Mouse (Mus musculus) midbrain, embryonic 14.5 days (tissue): Measurements from ENCODE around the gene Plekhg5. TPM values are rescaled to one million over a fixed set of nuclear protein-coding genes. Genes with fewer than 3 reads are reported as not detected.
A peak's percentile ranks its signal among the peaks of the same experiment; 100 is the strongest.

Experiments used
- ATAC-seq: fragments of 200-750 bp; cut with Nextera tagmentation; 2 replicates; pipeline ENCODE4 v1.8.0; 2017; ENCODE audit warnings: moderate number of reproducible peaks, moderate library complexity; ENCODE audit not compliant: low FRiP score, low TSS enrichment
- DNase-seq: peaks from one replicate; pipeline ENCODE4 v3.0.0-alpha.2; 2015
- H3K27ac ChIP-seq: fragments of 300-500 bp; sonication (generic); replicated peaks from 2 replicates; pipeline ENCODE4 v1.5.1; 2014; ENCODE audit warnings: mild to moderate bottlenecking, low read depth, low read length, moderate library complexity
- H3K27me3 ChIP-seq: fragments of 300-500 bp; sonication (generic); 2 replicates; pipeline ENCODE4 v1.6.1; 2014; ENCODE audit warnings: low read length, control low read depth, mixed read lengths; ENCODE audit not compliant: control insufficient read depth, insufficient read depth
- H3K36me3 ChIP-seq: fragments of 300-500 bp; sonication (generic); 2 replicates; pipeline ENCODE4 v1.6.1; 2014; ENCODE audit warnings: low read length, control low read depth; ENCODE audit not compliant: control insufficient read depth, insufficient read depth
- H3K4me1 ChIP-seq: fragments of 300-500 bp; sonication (generic); 2 replicates; pipeline ENCODE4 v1.6.1; 2014; ENCODE audit warnings: mild to moderate bottlenecking, antibody characterized with exemption, low read length, control low read depth; ENCODE audit not compliant: control insufficient read depth, insufficient read depth
- H3K4me2 ChIP-seq: fragments of 300-500 bp; sonication (generic); 2 replicates; pipeline ENCODE4 v1.6.1; 2014; ENCODE audit warnings: mild to moderate bottlenecking, low read length, moderate library complexity
- H3K4me3 ChIP-seq: fragments of 300-500 bp; sonication (generic); replicated peaks from 2 replicates; pipeline ENCODE4 v1.5.1; 2014; ENCODE audit warnings: low read depth, low read length
- H3K9ac ChIP-seq: fragments of 300-500 bp; sonication (generic); replicated peaks from 2 replicates; pipeline ENCODE4 v1.6.1; 2014; ENCODE audit warnings: mild to moderate bottlenecking, low read length, moderate library complexity
- H3K9me3 ChIP-seq: fragments of 300-500 bp; sonication (generic); 2 replicates; pipeline ENCODE4 v1.6.1; 2016; ENCODE audit warnings: low read length, control low read depth, mixed read lengths; ENCODE audit not compliant: control insufficient read depth
- WGBS: fragments of 180-500 bp; shearing (Covaris S2); extraction: QIAGEN DNeasy Blood & Tissue Kit; methylation state at CpG from one replicate; pipeline ENCODE4 v1.1.7; 2014; 5-methylcytosine and 5-hydroxymethylcytosine counted together
- polyA plus RNA-seq: library from polyadenylated mRNA; unstranded; fragments of >200 nt; fragmentation: Nextera tagmentation; extraction: Ambion mirVana; gene quantifications from 2 replicates; pipeline ENCODE4 v1.2.1, GENCODE M21; 2014

The Plekhg5 gene
- polyA plus RNA-seq = 7.0 and 8.0 TPM in 2 replicates

GRCm38 (mm10) chr4:152072121-152072601 lies at the start of gene Plekhg5:
TSS of gene Plekhg5 (plus strand) at chr4:152072498.
- WGBS = 53% methylated on average over 10 of the region's 10 CpGs
- DNase-seq (peak; percentile 32), ATAC-seq (no peak)
- Histone ChIP-seq H3K4me1 (peaks cover 6% of the 10 kb centered on the region), H3K36me3 (no peaks in the 10 kb centered on the region), H3K4me3 (no peak within 1 kb of the TSS), H3K9me3 (no peaks in the 10 kb centered on the region), H3K27me3 (no peaks in the 10 kb centered on the region), H3K27ac (no peak within 1 kb of the TSS), H3K9ac (no peak within 1 kb of the TSS), H3K4me2 (no peak within 1 kb of the TSS)

DNA sequence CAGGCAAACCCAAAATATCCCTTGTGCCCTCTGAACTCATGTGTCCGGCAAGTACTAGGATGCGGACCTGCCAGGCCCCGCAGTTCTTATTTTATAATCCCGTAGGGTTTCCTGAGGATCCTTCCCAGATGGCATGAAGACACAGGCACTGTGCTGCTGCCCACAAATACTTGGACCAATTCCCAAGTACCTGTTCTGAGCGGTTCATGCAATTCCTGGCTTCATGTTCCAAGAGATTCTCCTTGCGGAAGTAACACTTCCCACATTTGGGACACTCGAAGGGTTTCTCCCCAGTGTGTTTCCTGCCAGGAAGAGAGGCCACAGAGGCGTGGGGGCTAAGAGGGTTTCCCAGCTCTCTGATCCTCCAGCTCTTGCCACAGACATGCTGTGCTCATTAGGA lies 49.8 kb upstream of the Plekhg5 start:
- H3K9ac ChIP-seq = no peak overlapping the region
- ATAC-seq (no peak), DNase-seq (no peak)
- H3K4me1 ChIP-seq = peaks cover 18% of the 10 kb centered on the region
- H3K4me2 ChIP-seq = no peak overlapping the region
- peaks cover 54% of the 10 kb centered on the region for H3K36me3 ChIP-seq
- no peaks in the 10 kb centered on the region for H3K27me3 ChIP-seq
- 94% methylated on average over 8 of the region's 8 CpGs for WGBS
- H3K27ac ChIP-seq = no peak overlapping the region
- H3K4me3 ChIP-seq = no peak overlapping the region
- H3K9me3 ChIP-seq = no peaks in the 10 kb centered on the region

DNA sequence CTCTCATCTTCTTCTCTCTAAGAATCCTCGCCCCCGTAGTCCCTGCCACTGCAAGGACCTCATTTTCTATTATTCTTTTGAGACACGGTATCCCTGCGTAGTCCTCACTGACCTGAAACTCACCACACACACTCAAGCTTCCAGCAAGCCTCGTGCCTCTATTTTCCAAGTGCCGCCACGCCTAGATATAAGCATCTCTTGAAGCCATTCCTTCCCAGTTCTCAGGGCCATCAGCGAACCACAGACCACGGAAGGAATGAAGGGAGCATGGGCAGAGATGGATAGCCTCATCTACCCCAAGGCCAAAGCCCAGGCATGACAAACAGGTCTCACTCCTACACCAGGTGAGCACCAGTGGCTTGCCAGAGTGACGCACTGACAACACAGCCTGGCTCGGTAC lies 47.8 kb upstream of the Plekhg5 start:
- H3K4me1 ChIP-seq = peaks cover 29% of the 10 kb centered on the region
- no peak overlapping the region for H3K9ac ChIP-seq

GRCm38 (mm10) chr4:152026751-152027508 lies 45.4 kb upstream of the Plekhg5 start:
- Histone ChIP-seq H3K4me3 (peak overlapping the region; percentile 60), H3K4me1 (peaks cover 29% of the 10 kb centered on the region), H3K27ac (peak overlapping the region; percentile 55), H3K36me3 (peaks cover 19% of the 10 kb centered on the region), H3K9ac (peak overlapping the region; percentile 69), H3K9me3 (no peaks in the 10 kb centered on the region), H3K4me2 (peak overlapping the region; percentile 96), H3K27me3 (no peaks in the 10 kb centered on the region)
- WGBS = 2% methylated on average over 41 of the region's 41 CpGs
- ATAC-seq (peak; percentile 53), DNase-seq (no peak)

More for the DNA sequence above, 47.8 kb upstream of the Plekhg5 start:
- DNase-seq (no peak), ATAC-seq (no peak)
- H3K36me3 ChIP-seq = peaks cover 42% of the 10 kb centered on the region
- no peak overlapping the region for H3K27ac ChIP-seq
- no peak overlapping the region for H3K4me2 ChIP-seq
- 93% methylated on average over 11 of the region's 11 CpGs for WGBS
- no peaks in the 10 kb centered on the region for H3K9me3 ChIP-seq
- no peaks in the 10 kb centered on the region for H3K27me3 ChIP-seq
- H3K4me3 ChIP-seq = no peak overlapping the region

GRCm38 (mm10) chr4:152027524-152027923 lies 44.8 kb upstream of the Plekhg5 start, which contains the start of gene Zbtb48:
TSS of gene Zbtb48 (minus strand) at chr4:152027671.
- H3K27me3 ChIP-seq = no peaks in the 10 kb centered on the region
- H3K4me1 ChIP-seq = peaks cover 29% of the 10 kb centered on the region

DNA sequence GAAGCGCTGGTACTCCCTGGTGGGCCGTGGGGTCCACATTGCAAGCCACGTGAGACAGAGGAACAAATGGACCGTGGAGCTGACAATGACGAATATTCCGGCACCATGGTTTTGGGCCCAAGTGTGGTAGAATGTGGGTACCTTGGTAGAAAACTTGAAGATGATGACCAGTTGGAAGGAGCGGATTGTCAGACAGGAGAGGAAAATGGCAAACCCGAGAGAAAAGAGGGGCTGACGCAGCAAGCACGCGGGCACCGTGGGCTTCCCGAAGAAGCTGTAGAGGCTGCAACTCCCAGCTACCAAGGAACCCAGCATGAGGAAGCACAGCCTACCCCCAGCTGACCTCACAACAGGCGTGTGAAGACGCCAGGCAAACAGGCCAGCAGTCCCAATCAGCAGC lies 43.8 kb upstream of the Plekhg5 start:
- Histone ChIP-seq H3K36me3 (peaks cover 4% of the 10 kb centered on the region), H3K9ac (peak overlapping the region; percentile 60), H3K4me3 (peak overlapping the region; percentile 60), H3K27me3 (no peaks in the 10 kb centered on the region), H3K4me1 (peaks cover 29% of the 10 kb centered on the region), H3K9me3 (no peaks in the 10 kb centered on the region), H3K27ac (no peak overlapping the region), H3K4me2 (peak overlapping the region; percentile 96)
- ATAC-seq (no peak), DNase-seq (no peak)
- 66% methylated on average over 15 of the region's 15 CpGs for WGBS

More at GRCm38 (mm10) chr4:152027524-152027923, 44.8 kb upstream of the Plekhg5 start, which contains the start of gene Zbtb48:
- Histone ChIP-seq H3K9ac (peak within 1 kb of the TSS; percentile 69), H3K4me2 (peak within 1 kb of the TSS; percentile 96), H3K9me3 (no peaks in the 10 kb centered on the region), H3K4me3 (peak within 1 kb of the TSS; percentile 60), H3K27ac (peak within 1 kb of the TSS; percentile 55), H3K36me3 (peaks cover 13% of the 10 kb centered on the region)
- ATAC-seq = peak; percentile 97
- DNase-seq = peak; percentile 99
- 1% methylated on average over 35 of the region's 35 CpGs for WGBS

- no peak for DNase-seq
- Histone ChIP-seq H3K27me3 (no peaks in the 10 kb centered on the region), H3K9me3 (no peaks in the 10 kb centered on the region), H3K4me3 (no peak overlapping the region), H3K36me3 (no peaks in the 10 kb centered on the region), H3K9ac (no peak overlapping the region), H3K4me2 (no peak overlapping the region), H3K4me1 (peaks cover 29% of the 10 kb centered on the region), H3K27ac (no peak overlapping the region)
- ATAC-seq = no peak
- WGBS = 34% methylated on average over 5 of the region's 5 CpGs
Observed at GRCm38 (mm10) chr4:152029087-152029486, 43.2 kb upstream of the Plekhg5 start.

GRCm38 (mm10) chr4:152029997-152030396 lies 42.3 kb upstream of the Plekhg5 start:
- Histone ChIP-seq H3K27me3 (no peaks in the 10 kb centered on the region), H3K27ac (no peak overlapping the region), H3K36me3 (no peaks in the 10 kb centered on the region), H3K9ac (no peak overlapping the region), H3K4me1 (peaks cover 29% of the 10 kb centered on the region), H3K4me2 (0 out of 2 replicates have a peak overlapping the region, but pooled peaks have one; percentile 8), H3K4me3 (no peak overlapping the region), H3K9me3 (no peaks in the 10 kb centered on the region)
- ATAC-seq = no peak
- peak; percentile 57 for DNase-seq
- WGBS = 69% methylated on average over 4 of the region's 4 CpGs

- Histone ChIP-seq H3K27me3 (no peaks in the 10 kb centered on the region), H3K9ac (no peak overlapping the region), H3K9me3 (no peaks in the 10 kb centered on the region), H3K4me1 (peaks cover 10% of the 10 kb centered on the region), H3K36me3 (no peaks in the 10 kb centered on the region), H3K27ac (no peak overlapping the region), H3K4me3 (no peak overlapping the region), H3K4me2 (no peak overlapping the region)
- ATAC-seq (no peak), DNase-seq (no peak)
- WGBS = 91% methylated on average over 13 of the region's 13 CpGs
Observed at GRCm38 (mm10) chr4:152032922-152033321, 39.4 kb upstream of the Plekhg5 start.
